Mouse (Mus musculus) heart, postnatal 0 days (tissue): Measurements from ENCODE around the gene Fxyd6.

Experiments used
- CTCF ChIP-seq: IDR thresholded peaks from 2 replicates; pipeline ENCODE4 v1.5.1; 2016; ENCODE audit warnings: antibody characterized with exemption, control low read depth, low read depth
- EP300 ChIP-seq: IDR thresholded peaks from 2 replicates; pipeline ENCODE4 v1.6.1; 2016; ENCODE audit warnings: antibody characterized with exemption, low read depth

DNA sequence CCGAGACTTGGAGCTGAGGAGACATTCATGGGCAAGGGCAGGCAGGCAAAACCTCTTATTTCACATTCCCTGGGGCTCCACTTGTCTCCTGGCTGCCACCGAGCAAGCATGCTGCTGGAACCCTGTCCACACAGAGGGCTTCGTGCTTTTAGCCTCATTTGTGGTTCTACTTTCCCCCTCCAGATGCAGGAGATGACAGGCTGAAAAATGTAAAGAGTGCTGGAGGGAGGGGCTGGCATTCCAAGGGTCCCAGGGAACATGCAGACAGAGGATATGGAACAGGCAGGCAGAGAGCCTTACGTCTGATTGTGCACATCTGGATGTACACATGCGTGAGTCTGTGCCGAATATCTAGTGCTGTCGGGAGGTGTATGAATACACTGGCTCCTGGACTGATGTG, 11.6 kb upstream of the Fxyd6 start:
- TF ChIP-seq EP300 (no peak), CTCF (no peak)
